Mouse (Mus musculus) kidney, postnatal 4 days (tissue): Measurements from ENCODE around the gene Eif4a2.
"Not testable (repeated sequence)": the region's sequence is repeated elsewhere in the genome, so short reads cannot be mapped to it uniquely, and the experiment has no call there.

Experiments used
- DNase-seq, 2 experiments: peaks; one replicate each; pipeline ENCODE4 v3.0.0; 2021; ENCODE audit warnings: mixed read lengths in 2 of 2

Eif4a2 gene

DNA sequence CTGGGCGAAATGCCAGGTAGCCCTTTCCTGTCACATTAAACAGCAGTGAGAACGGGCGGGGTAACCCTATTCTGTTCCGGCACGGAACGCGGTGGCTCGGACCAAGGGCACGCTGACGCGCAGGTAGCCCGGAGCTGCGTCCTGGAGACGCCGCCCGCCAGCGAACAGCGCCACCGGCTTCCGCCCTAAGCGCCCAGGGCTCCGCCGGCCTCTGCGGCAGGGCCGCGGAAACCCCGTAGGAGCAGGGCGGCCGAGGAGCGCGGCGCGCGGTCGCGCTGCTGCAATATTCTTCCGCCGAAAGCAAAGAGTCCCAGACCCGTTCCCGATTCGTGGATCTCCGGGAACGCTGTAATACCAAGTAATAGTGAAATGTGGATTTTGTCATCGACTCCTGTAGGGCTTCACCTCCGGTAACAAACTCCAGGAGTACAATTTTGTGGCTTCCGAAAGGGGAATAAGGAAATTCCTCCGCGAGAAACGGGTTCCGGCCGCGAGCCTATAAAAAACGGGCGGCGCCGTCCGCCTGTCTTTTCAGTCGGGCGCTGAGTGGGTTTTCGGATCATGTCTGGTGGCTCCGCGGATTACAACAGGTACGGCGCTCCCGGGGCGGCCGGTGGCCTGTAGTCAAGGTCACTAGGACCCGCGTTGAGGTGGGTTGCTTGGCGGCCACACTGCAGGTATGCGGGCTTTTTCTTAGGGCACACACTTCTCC, at the start of gene Eif4a2:
Gene Eif4a2, plus strand, starts transcription at position 214 of the 712 bp plus-strand sequence.
- DNase-seq, result peak; percentile 92 to 96

- not testable (repeated sequence) for DNase-seq
Measured at GRCm38 (mm10) chr16:23057668-23058447, 49.4 kb upstream of the Eif4a2 start, which contains the start of gene Kng1. Gene Kng1, plus strand, starts transcription at chr16:23057865.

GRCm38 (mm10) chr16:23059630-23060029, 47.6 kb upstream of the Eif4a2 start:
- DNase-seq, result not testable (repeated sequence)

DNA sequence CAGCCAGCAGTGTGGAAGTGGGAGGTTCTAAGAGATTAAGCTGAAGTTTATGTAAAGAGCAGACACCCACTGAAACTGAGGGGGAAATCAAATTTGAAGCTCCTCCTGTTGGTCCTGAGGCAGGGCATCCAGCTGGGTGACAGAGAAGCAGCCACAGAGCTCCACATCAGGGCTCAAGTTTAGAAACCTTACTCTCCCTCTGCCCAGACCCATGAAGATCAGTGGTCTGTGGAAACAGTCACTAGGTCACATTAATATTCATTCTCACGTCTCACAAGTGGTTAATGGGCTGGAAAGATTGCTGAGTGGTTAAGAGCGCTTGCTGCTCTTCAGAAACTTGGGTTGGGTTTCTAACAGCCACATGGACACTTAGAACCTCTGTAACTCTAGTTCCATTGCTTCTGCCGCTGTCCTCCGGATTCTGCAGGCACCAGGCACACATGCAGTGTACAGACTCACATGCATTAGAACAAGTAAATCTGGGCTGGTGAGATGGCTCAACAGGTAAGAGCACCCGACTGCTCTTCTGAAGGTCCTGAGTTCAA, 46.4 kb upstream of the Eif4a2 start:
- DNase-seq, result not testable (repeated sequence)

DNA sequence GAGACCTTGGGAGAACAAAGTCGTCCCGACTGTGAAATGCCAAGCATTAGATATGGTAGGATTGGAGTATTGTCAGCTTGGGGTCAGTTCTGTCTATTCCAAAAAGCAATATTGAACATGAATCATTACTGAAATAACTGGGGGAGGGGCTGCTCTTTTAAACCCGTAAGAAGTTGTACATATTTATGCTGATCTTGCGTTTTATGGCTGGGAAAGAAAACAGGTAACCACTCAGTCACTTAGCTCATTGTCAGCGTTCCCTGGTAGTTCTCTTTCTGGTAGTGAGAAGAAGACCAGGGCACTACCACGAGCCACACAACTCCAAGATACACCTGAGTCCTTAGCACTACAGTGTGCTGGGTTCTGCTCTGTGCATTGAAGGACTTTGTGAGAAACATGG, 29.7 kb upstream of the Eif4a2 start:
- not testable (repeated sequence) for DNase-seq

DNA sequence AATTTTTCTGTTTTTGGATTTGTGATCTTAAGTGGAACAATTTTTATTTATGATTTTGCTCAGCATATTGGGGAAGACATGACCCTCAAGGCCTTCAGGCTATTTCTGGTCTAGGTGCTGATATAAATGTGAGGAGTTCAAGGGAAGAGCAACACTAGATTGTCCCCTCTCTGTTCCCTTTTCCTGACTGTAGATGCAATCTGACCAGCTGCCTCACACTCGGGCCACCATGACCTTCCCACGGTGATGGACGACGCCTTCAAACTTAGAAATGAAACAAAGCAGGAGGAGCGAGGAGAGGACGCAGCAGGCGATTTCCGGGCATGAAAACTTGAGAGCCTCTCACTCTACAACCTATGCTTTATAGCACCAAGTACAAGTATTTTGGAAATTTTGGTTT, 20.1 kb upstream of the Eif4a2 start:
- not testable (repeated sequence) for DNase-seq

DNA sequence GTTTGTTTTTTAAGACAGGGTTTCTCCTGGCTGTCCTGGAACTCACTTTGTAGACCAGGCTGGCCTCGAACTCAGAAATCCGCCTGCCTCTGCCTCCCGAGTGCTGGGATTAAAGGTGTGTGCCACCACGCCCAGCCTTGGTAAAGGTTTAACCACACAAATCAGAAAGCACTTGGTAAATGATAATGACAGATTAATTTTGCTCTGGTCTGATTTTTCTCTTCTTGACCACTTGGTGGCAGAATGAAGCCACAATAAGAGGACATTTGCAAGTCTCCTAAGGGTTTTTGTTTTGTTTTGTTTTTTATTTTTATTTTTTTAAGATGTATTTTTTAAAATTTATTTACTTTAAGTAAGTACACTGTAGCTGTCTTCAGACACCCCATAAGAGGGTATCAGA, 19.5 kb upstream of the Eif4a2 start:
- not testable (repeated sequence) for DNase-seq

DNA sequence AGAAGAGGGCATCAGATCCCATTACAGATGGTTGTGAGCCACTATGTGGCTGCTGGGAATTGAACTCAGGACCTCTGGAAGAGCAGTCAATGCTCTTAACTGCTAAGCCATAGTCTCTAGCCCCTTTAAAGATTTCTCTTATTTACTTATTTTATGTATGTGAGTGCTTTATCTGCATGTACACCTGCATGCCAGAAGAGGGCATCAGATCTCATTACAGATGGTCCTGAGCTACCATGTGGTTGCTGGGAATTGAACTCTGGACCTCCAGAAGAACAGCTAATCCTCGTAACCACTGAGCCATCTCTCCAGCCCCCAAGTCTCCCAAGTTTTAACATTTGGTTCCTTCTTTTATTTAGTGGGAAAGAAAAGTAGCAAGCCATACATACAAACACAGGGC, 18.8 kb upstream of the Eif4a2 start:
- DNase-seq, result not testable (repeated sequence)

DNA sequence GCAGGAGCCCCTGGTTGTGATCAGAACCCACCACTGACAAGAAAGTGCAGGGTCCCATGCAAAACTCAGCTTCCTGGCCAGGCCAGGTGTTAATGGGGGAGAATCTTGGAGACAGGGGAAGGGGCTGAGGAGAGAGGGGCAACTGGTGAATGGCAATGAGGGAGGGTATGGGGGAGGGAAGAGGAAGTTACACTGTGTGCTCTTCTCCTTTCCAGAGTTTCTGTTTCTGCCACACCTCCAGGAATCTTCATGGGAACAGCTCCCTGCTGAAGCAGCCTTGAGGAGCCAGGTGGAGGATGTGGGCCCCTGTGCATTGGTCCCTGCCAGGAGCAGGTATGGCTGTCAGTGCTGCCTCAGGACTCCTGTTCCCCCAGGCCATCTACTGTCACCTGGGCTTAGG, 15.9 kb upstream of the Eif4a2 start:
- not testable (repeated sequence) for DNase-seq

DNA sequence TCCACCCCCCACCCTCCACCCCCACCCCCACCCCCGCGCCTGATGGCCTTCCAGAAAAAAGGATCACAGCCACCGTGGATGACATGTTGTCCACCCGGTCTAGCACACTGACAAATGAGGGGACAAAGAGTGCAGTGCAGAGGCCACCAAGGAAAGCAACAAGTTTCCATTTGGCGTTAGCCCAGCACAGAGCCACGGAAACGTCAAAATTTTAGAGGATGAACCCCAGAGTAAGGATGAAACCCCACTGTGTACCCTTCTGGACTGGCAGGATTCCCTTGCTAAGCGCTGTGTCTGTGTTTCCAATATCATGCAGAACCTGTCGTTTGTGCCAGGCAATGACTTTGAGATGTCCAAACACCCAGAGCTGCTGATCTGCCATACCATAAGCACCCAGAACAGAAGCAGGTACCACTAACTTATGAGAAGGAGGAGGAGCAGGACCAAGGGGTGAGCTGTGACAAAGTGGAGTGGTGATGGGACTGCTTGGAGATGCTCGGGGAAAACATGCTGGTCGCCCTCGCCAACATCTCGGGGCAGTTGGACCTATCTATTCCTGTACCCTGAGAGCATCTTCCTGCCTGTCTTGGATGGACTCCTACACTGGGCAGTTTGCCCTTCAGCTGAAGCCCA, 13.8 kb upstream of the Eif4a2 start:
- DNase-seq, result no peak

DNA sequence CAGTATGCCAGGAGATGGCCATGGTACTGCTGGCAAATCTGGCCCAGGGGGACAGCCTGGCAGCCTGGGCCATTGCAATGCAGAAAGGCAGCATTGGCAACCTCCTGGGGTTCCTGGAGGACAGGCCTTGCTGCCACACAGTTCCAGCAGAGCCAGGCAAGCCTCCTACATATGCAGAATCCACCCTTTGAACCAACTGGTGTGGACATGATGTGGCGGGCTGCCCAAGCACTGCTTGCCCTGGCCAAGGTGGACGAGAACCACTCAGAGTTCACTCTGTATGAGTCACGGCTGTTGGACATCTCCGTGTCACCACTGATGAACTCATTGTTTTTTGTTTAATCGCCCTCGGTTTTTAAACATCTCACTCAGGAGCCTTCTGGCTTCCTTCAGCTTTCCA, 13.1 kb upstream of the Eif4a2 start:
- DNase-seq, result no peak

DNA sequence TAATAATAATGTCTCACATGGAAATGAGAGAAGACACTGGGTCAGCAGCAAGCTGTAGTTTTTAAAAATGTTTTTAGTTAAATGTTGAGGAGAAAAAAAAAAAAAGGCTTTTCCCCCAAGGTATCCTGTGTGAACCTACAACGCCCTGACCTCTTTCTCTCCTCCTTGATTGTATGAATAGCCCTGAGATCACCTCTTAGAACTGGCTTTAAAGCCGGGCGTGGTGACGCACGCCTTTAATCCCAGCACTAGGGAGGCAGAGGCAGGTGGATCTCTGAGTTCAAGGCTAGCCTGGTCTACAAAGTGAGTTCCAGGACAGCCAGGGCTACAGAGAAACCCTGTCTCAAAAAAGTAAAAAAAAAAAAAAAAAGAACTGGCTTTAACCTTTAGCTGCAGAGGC, 11.7 kb upstream of the Eif4a2 start:
- DNase-seq, result not testable (repeated sequence)

- not testable (repeated sequence) for DNase-seq
Measured at GRCm38 (mm10) chr16:23096886-23097285, 10.4 kb upstream of the Eif4a2 start.

DNA sequence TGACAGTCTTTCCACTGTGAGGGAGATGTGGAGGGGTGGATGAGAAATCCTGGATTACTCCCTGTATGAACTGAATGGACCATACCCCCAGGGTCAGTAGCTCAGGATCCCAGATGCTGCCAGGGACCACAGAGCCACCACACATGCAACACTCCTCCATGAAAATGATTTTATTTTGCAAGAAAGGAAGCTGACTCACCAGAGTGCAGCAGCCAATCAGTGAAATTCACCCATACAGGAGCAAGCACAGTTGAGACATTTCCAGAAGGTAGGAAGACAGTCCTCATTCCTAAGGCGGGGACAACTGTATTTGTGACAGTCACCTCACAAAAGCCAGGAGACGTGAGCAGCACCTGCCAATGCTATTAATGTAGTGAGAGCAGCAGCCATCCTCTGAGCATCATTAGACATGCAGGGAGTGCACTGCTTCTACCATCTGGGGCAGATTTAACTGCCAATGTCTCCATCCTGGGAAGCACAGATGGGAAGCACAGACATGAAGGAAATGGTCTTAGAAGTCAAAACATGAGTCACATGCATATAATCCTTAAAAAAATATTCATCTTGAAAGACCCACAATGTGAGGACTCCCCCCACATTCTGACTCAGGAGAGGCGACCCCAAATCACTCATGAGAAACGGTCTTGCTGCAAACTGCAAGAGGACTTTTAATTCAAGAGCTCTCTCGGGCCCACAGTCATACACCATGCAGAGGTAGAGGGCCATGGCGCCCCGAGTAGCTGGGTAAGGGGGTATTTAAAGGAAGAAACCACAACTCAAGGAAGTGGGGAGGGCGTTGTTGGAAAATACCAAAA, 9.7 kb upstream of the Eif4a2 start:
- not testable (repeated sequence) for DNase-seq

DNA sequence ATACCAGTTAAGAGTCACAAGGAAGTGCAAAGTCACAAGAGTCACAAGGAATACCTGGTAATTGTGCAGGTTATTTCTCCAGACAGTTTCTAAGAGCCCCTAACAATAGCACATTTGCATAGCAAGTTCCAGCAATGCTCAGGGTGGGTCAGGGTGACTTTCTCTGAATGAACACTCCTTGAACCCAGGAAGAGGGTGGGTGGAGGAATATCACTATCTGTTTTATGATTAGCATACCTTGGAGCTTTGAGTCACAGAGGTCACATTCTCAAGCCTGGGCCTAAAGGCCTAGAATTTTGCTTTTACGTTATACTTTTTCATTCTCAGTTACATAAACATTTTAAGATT, 9.2 kb upstream of the Eif4a2 start:
- DNase-seq, result not testable (repeated sequence)

GRCm38 (mm10) chr16:23099632-23100031, 7.6 kb upstream of the Eif4a2 start:
- no peak for DNase-seq

DNA sequence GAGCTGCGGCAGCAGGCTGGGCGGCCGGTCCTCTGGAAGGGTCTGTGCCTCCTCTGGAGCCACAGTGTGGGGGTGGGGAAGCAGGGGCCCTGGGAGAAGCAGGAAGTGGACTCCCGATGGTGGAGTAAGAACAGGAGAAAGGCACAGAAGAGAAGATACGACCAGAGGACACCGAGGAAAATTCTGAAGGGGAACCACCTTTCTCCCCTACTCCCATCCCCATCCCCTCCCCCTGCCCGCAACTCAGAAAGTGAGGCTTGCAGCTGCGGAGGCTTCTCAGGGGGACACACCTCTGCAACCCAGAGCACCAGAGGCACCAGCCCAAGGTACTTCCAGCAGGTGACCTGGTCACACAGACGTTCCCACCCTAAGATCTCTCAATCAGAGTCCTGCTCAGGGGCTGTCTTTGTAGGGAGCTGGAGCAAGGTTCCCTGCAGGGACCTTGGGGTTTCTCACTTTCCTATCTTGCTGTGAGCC, 7.1 kb upstream of the Eif4a2 start:
- DNase-seq, result peak; percentile 81 to 86

- DNase-seq, result peak; percentile 19 to 37
Measured at GRCm38 (mm10) chr16:23100613-23101012, 6.6 kb upstream of the Eif4a2 start.

DNA sequence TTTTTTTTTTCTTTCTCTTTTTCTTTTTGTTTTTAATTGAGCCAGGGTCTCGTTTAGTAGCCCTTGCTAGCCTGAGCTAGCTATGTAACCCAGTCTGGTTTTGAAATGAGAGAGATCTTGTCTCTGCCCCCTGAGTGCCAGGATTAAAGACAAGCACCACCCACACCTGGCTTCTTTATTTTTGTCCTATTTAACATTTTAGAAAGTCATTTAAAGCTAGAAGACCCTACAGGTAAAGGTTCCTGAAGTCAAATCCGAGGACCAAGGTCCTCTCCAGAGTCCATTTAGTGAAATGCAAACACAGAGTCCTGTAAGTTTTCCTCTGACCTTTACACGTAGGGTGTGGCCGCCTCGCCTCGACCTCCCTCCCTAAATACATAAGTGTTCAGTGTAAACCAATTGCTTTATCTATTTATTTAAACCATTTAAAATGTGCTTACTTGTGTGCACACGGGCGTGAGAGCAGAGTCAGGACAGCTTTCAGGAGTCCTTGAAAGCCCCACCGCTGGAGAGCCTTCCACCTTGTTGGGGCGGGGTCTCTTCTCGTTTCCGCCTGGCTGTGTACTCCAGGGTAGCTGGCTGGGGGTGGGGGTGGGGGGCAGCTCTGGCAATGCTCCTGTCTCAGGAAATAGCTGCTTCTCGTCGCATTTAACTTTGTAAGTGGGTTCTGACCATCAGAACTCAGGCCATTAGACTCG, 4.8 kb upstream of the Eif4a2 start:
- no peak for DNase-seq

GRCm38 (mm10) chr16:23103038-23103745, 4.1 kb upstream of the Eif4a2 start:
- DNase-seq, result peak; percentile 56 to 71

- no peak for DNase-seq
Measured at GRCm38 (mm10) chr16:23103841-23104240, 3.4 kb upstream of the Eif4a2 start.
